Mouse (Mus musculus) C2C12 (cell line): ENCODE measurements around the gene Unc13d. TPM values are rescaled to one million over a fixed set of nuclear protein-coding genes. Genes with fewer than 3 reads are reported as not detected.

Experiments
- H3K27me3 ChIP-seq: one replicate; pipeline ENCODE4 v1.6.1; 2011; ENCODE audit not compliant: control insufficient read depth, insufficient read depth, insufficient read length
- H3K36me3 ChIP-seq: one replicate; pipeline ENCODE4 v1.6.1; 2011; ENCODE audit not compliant: control insufficient read depth, insufficient read depth
- H3K4me3 ChIP-seq: one replicate; pipeline ENCODE4 v1.5.1; 2011; ENCODE audit warnings: mild to moderate bottlenecking, control low read depth; ENCODE audit not compliant: poor library complexity, insufficient read depth, severe bottlenecking
- H3K79me2 ChIP-seq: one replicate; pipeline ENCODE4 v1.6.1; 2011; ENCODE audit not compliant: control insufficient read depth, insufficient read depth
- H3K79me3 ChIP-seq: one replicate; pipeline ENCODE4 v1.6.1; 2011; ENCODE audit warnings: low read depth, control low read depth
- H3ac ChIP-seq: one replicate; pipeline ENCODE3; 2011; ENCODE audit warnings: low read depth; ENCODE audit not compliant: control insufficient read depth, insufficient read length
- CEBPB ChIP-seq: IDR thresholded peaks from one replicate; pipeline ENCODE4 v1.6.1; 2011; ENCODE audit warnings: low read depth, mild to moderate bottlenecking, control low read depth, moderate library complexity
- CTCF ChIP-seq: IDR thresholded peaks from one replicate; pipeline ENCODE4 v1.5.1; 2011; ENCODE audit not compliant: control insufficient read depth, insufficient read depth, insufficient read length
- FOSL1 ChIP-seq: IDR thresholded peaks from one replicate; pipeline ENCODE4 v1.8.0; 2011; ENCODE audit warnings: mild to moderate bottlenecking, low read length; ENCODE audit not compliant: poor library complexity, insufficient read depth, severe bottlenecking
- MAX ChIP-seq: IDR thresholded peaks from one replicate; pipeline ENCODE4 v1.6.1; 2011; ENCODE audit warnings: mild to moderate bottlenecking, control low read depth
- MYOD1 ChIP-seq: IDR thresholded peaks from one replicate; pipeline ENCODE4 v1.6.1; 2011; ENCODE audit warnings: low read depth; ENCODE audit not compliant: control insufficient read depth, insufficient read length
- MYOG ChIP-seq: IDR thresholded peaks from one replicate; pipeline ENCODE4 v1.6.1; 2011; ENCODE audit not compliant: control insufficient read depth, insufficient read length; ENCODE audit errors: extremely low read depth
- USF1 ChIP-seq: IDR thresholded peaks from one replicate; pipeline ENCODE4 v1.6.1; 2011; ENCODE audit warnings: low read depth, mild to moderate bottlenecking, control low read depth, moderate library complexity
- polyA plus RNA-seq: library from polyadenylated mRNA; unstranded; fragments of >200 nt; fragmentation: generic; extraction: Trizol; gene quantifications from one replicate; pipeline ENCODE4 v1.2.1, GENCODE M21; 2012; ENCODE audit warnings: missing spikeins

Unc13d gene
- polyA plus RNA-seq, 1 experiment = 0.43 TPM

DNA sequence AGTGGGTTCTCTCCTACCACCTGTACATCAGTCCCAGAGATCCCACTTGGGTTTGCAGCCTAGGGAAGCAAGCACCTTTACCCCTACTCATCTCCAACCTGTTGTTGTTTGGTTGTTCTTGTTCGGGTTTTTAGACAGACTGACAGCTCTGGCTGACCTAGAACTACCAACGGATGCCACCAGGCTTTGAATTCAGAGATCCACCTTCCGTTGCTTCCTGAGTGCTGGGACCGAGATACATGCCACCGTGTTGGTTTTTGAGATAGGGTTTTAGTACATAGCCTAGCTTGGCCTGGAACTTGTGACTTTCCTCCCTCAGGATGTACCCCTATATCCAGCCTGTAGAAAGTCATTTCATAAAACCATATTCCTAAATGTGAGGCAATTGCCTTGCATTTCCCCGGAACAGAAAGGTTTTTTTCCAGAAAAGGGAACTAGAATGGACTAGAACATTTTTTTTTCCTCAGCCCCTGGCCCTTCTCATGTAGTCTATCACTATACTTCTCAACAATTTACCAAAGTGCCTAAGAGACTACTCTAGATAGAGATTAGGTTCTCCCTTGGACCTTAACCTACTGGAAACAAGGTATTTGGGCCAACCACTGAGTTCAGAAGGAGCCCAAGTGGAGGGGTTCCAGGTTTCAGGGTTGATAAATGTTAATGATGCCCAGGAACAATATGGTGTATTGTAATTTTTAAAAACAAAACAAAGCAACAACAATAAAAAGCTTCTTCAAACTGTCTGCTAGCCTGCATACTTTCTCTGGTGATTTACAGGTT lies 48.5 kb downstream of the Unc13d start:
- H3K79me3 ChIP-seq = peaks cover 38% of the 10 kb centered on the region
- H3K27me3 ChIP-seq = no peaks in the 10 kb centered on the region
- peaks cover 39% of the 10 kb centered on the region for H3K79me2 ChIP-seq
- peaks cover 24% of the 10 kb centered on the region for H3K36me3 ChIP-seq
- H3ac ChIP-seq = no peak overlapping the region
- no peak for TF ChIP-seq MYOD1
- no peak for TF ChIP-seq CTCF
- TF ChIP-seq MYOG = no peak
- TF ChIP-seq CEBPB = no peak
- no peak for TF ChIP-seq FOSL1
- TF ChIP-seq MAX = no peak
- no peak for TF ChIP-seq USF1
- H3K4me3 ChIP-seq = no peak overlapping the region

DNA sequence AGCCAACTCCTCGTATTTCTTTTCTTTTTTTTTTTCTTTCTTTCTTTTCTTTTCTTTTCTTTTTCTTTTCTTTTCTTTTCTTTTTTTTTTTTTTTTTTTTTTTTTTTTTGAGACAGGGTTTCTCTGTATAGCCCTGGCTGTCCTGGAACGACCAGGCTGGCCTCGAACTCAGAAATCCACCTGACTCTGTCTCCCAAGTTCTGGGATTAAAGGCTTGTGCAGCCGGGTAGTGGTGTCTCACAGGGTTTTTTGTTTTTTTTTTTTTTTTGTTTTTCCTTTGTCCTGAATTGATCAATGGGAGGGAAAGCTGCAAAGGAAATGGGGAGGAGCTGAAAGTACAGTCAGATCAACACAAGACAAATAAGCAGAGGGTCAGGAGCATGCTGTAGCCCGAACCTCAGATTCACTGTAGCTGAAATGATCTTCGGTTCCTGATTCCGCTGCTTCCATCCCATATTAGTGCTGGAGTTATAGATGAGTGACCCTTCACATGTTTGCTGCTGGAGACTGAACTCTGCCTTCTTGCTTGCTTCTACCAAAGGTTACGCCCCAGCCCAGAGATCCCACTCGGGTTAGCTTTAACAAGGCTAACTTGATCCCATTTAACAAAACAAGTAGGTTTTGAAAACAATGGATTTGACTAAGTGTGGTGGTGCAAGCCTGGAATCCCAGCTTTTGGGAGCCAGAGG lies 49.4 kb downstream of the Unc13d start:
- H3K79me2 ChIP-seq = peaks cover 39% of the 10 kb centered on the region
- peaks cover 32% of the 10 kb centered on the region for H3K79me3 ChIP-seq
- H3K36me3 ChIP-seq = peaks cover 23% of the 10 kb centered on the region
- H3ac ChIP-seq = no peak overlapping the region
- no peaks in the 10 kb centered on the region for H3K27me3 ChIP-seq
- H3K4me3 ChIP-seq = no peak overlapping the region
- TF ChIP-seq USF1 (no peak), MYOG (no peak), CTCF (no peak), MAX (no peak), MYOD1 (no peak), FOSL1 (no peak), CEBPB (no peak)

DNA sequence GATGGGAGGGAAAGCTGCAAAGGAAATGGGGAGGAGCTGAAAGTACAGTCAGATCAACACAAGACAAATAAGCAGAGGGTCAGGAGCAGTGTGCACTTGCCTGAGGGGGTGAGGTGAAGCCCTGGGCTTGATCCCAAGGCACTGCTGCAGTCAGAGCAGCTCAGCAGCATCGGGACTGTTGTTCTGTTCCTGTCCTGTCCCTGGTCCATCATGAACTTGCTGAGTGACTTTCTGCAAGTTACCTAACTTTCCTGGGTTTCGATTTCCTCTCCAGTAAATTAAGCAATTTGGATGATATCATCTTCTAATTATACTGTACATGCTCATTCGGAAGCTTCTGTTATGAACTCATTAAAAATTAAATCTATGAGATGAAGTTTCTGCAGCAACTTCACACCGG lies 50.0 kb downstream of the Unc13d start, which contains the start of gene H3f3b:
Gene H3f3b, minus strand, starts transcription at position 207 of the 400 bp plus-strand sequence.
- no peak within 1 kb of the TSS for H3K4me3 ChIP-seq
- peaks cover 20% of the 10 kb centered on the region for H3K36me3 ChIP-seq
- H3ac ChIP-seq = no peak within 1 kb of the TSS
- H3K79me3 ChIP-seq = peaks cover 30% of the 10 kb centered on the region
- peaks cover 39% of the 10 kb centered on the region for H3K79me2 ChIP-seq
- TF ChIP-seq MYOG (no peak), MAX (no peak), CTCF (no peak), FOSL1 (no peak), CEBPB (no peak)
- no peaks in the 10 kb centered on the region for H3K27me3 ChIP-seq

DNA sequence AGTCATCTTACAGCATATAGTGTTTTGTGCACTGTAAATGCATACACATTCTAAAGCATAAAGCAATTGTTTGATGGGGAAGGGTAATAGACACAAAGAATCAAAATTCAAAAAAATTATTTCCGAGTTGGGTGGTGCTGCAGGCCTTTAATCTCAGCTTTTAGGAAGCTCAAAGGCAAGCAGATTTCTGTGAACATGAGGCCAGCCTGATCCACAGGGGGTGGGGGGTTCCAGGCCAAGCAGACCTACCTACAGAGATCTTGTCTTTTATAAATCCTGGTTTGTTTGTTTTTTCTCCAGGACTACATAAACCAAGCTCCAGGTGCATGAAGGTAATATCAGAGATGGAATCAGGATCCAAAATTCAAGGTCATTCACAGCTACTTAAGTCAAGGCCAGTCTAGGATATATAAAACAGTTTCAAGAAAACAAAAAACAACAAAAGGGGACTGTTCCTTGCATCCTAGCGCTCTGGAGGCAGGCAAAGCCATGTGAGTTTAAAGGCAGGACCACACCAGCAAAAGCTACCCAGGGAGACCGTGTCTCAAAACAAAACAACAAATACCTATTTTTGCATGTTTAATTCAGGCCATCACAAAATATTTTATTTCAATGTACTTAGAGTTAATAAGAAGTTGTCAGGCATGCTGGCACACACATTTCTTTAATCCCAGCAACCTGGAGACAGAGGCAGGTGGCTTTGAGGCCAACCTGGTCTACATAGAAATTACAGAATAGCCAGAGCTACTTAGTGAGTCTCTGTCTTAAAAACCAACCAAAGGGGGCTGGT lies 52.5 kb downstream of the Unc13d start:
- TF ChIP-seq FOSL1 (no peak), USF1 (no peak), MAX (no peak), CEBPB (no peak), MYOD1 (no peak), MYOG (no peak), CTCF (no peak)
- Histone ChIP-seq H3K79me3 (peaks cover 14% of the 10 kb centered on the region), H3K36me3 (peaks cover 24% of the 10 kb centered on the region), H3K79me2 (peaks cover 31% of the 10 kb centered on the region), H3ac (no peak overlapping the region), H3K4me3 (no peak overlapping the region), H3K27me3 (no peaks in the 10 kb centered on the region)

DNA sequence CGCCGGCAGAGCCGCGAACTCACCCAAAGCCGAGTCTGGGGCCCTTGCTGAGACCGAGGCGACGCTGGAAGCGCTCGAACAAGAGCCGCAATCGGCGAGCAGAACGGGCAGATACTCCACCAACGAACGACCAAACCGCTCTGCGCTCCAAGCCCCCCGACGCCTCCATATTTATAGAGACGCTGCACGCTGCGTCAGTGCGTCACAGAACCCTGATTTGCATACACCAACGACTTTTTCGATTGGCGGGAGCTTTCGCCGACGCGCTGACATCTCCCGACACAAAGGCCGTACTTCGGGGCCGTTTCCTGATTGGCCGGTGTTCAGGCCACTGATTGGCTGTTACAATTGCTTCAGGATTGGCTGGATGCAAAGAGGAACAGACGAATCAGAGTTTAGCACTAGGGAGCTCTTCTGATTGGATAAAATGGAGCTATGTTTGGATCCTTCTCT lies 53.4 kb downstream of the Unc13d start:
- peaks cover 14% of the 10 kb centered on the region for H3K79me3 ChIP-seq
- H3K27me3 ChIP-seq = no peaks in the 10 kb centered on the region
- peak overlapping the region; percentile 72 for H3ac ChIP-seq
- TF ChIP-seq FOSL1 (peak; percentile 21), MAX (peak; percentile 71), MYOD1 (no peak)
- H3K4me3 ChIP-seq = peak overlapping the region; percentile 97
- H3K36me3 ChIP-seq = peaks cover 28% of the 10 kb centered on the region
- H3K79me2 ChIP-seq = peaks cover 31% of the 10 kb centered on the region
